Mouse (Mus musculus) limb, embryonic 14.5 days (tissue): Measurements from ENCODE around the gene Wdfy3. TPM values are rescaled to one million over a fixed set of nuclear protein-coding genes. Genes with fewer than 3 reads are reported as not detected.

Source experiments
- ATAC-seq: fragments of 200-750 bp; cut with Nextera tagmentation; 2 replicates; pipeline ENCODE4 v1.8.0; 2017; ENCODE audit warnings: low read depth, moderate number of reproducible peaks, moderate TSS enrichment; ENCODE audit not compliant: low FRiP score
- DNase-seq: peaks from one replicate; pipeline ENCODE4 v3.0.0-alpha.2; 2015; ENCODE audit warnings: low spot score
- H3K27ac ChIP-seq: fragments of 300-500 bp; sonication (generic); replicated peaks from 2 replicates; pipeline ENCODE4 v1.5.1; 2014; ENCODE audit warnings: low read depth, mild to moderate bottlenecking, low read length, moderate library complexity, mixed read lengths
- H3K27me3 ChIP-seq: fragments of 300-500 bp; sonication (generic); 2 replicates; pipeline ENCODE4 v1.6.1; 2014; ENCODE audit warnings: low read length, mixed read lengths; ENCODE audit not compliant: control insufficient read depth, insufficient read depth
- H3K36me3 ChIP-seq: fragments of 300-500 bp; sonication (generic); 2 replicates; pipeline ENCODE4 v1.6.1; 2014; ENCODE audit warnings: mild to moderate bottlenecking, low read length, moderate library complexity, mixed read lengths; ENCODE audit not compliant: control insufficient read depth, insufficient read depth
- H3K4me1 ChIP-seq: fragments of 300-500 bp; sonication (generic); 2 replicates; pipeline ENCODE4 v1.6.1; 2014; ENCODE audit warnings: antibody characterized with exemption, low read length, mixed read lengths; ENCODE audit not compliant: control insufficient read depth, insufficient read depth
- H3K4me2 ChIP-seq: fragments of 300-500 bp; sonication (generic); replicated peaks from 2 replicates; pipeline ENCODE4 v1.6.1; 2014; ENCODE audit warnings: low read depth, mild to moderate bottlenecking, low read length, moderate library complexity; ENCODE audit not compliant: severe bottlenecking
- H3K4me3 ChIP-seq: fragments of 300-500 bp; sonication (generic); replicated peaks from 2 replicates; pipeline ENCODE4 v1.5.1; 2014; ENCODE audit warnings: low read length
- H3K9ac ChIP-seq: fragments of 300-500 bp; sonication (generic); 2 replicates; pipeline ENCODE4 v1.6.1; 2014; ENCODE audit warnings: mild to moderate bottlenecking, low read depth, low read length, moderate library complexity; ENCODE audit not compliant: severe bottlenecking
- H3K9me3 ChIP-seq: fragments of 300-500 bp; sonication (generic); 2 replicates; pipeline ENCODE4 v1.6.1; 2016; ENCODE audit warnings: low read length; ENCODE audit not compliant: control insufficient read depth
- POLR2A ChIP-seq: fragments of 200-500 bp; IDR thresholded peaks from 2 replicates; pipeline ENCODE4 v1.8.0; 2012; ENCODE audit warnings: inconsistent platforms, mild to moderate bottlenecking, moderate library complexity, borderline replicate concordance; ENCODE audit not compliant: insufficient read depth, insufficient read length; ENCODE audit errors: extremely low read depth
- WGBS: fragments of 180-500 bp; shearing (Covaris S2); extraction: QIAGEN DNeasy Blood & Tissue Kit; methylation state at CpG from one replicate; pipeline ENCODE4 v1.1.7; 2014; 5-methylcytosine and 5-hydroxymethylcytosine counted together
- polyA plus RNA-seq, 2 experiments: library from polyadenylated mRNA; depleted of rRNA in 1 of 2; stranded (reverse) in 1 of 2; unstranded in 1 of 2; fragments of >200 nt; fragmentation: Nextera tagmentation in 1 of 2; extraction: Ambion mirVana in 1 of 2; gene quantifications; 2 replicates each; pipeline versions ENCODE4 v1.2.1 to v1.2.3; 2012 to 2014

Wdfy3 gene
- polyA plus RNA-seq, 2 experiments = 21.1 to 30.9 TPM

GRCm38 (mm10) chr5:101937909-101938596 lies 131.7 kb downstream of the Wdfy3 start:
- no peaks in the 10 kb centered on the region for H3K4me1 ChIP-seq
- H3K4me2 ChIP-seq = no peak overlapping the region
- DNase-seq (no peak), ATAC-seq (no peak)
- H3K9ac ChIP-seq = no peak overlapping the region
- 93% methylated on average over 13 of the region's 13 CpGs for WGBS
- H3K36me3 ChIP-seq = peaks cover 81% of the 10 kb centered on the region
- H3K4me3 ChIP-seq = no peak overlapping the region
- TF ChIP-seq POLR2A = no peak
- no peaks in the 10 kb centered on the region for H3K27me3 ChIP-seq
- no peaks in the 10 kb centered on the region for H3K9me3 ChIP-seq
- no peak overlapping the region for H3K27ac ChIP-seq

- no peak for TF ChIP-seq POLR2A
- ATAC-seq = no peak
- no peak overlapping the region for H3K4me3 ChIP-seq
- no peaks in the 10 kb centered on the region for H3K9me3 ChIP-seq
- WGBS = 90% methylated on average over 21 of the region's 21 CpGs
- H3K36me3 ChIP-seq = peaks cover 78% of the 10 kb centered on the region
- H3K4me2 ChIP-seq = no peak overlapping the region
- H3K27ac ChIP-seq = no peak overlapping the region
- DNase-seq = no peak
- H3K9ac ChIP-seq = no peak overlapping the region
- H3K27me3 ChIP-seq = no peaks in the 10 kb centered on the region
- no peaks in the 10 kb centered on the region for H3K4me1 ChIP-seq
Observed at GRCm38 (mm10) chr5:101937362-101937761, 132.4 kb downstream of the Wdfy3 start.

GRCm38 (mm10) chr5:101935893-101936292 lies 133.8 kb downstream of the Wdfy3 start:
- no peaks in the 10 kb centered on the region for H3K9me3 ChIP-seq
- no peak; the same call in 1 of the 2 replicates for ATAC-seq
- 73% methylated on average over 16 of the region's 16 CpGs for WGBS
- DNase-seq = no peak
- no peaks in the 10 kb centered on the region for H3K27me3 ChIP-seq
- TF ChIP-seq POLR2A = no peak
- H3K4me2 ChIP-seq = no peak overlapping the region
- H3K4me3 ChIP-seq = no peak overlapping the region
- H3K27ac ChIP-seq = no peak overlapping the region
- peaks cover 74% of the 10 kb centered on the region for H3K36me3 ChIP-seq
- H3K4me1 ChIP-seq = no peaks in the 10 kb centered on the region
- no peak overlapping the region for H3K9ac ChIP-seq

DNA sequence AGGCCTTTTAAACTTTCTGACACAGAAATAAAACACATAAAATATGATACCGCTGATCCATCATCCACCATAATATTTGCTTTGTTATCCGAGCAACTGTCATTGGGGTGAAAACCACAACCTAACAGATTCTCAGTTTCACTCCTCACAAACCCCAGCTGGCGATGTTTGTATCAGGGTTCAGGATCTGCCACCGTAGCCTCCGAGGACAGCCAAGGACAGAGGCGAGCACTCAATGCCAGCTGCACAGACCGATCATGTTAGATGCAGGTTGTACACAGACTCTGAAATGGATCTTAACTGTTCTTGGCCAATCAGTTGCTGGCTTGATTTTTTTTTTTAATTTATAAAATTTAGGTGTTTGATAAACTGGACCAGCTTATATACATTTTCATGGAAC lies 135.1 kb downstream of the Wdfy3 start:
- no peak for ATAC-seq
- Histone ChIP-seq H3K4me2 (no peak overlapping the region), H3K27me3 (no peaks in the 10 kb centered on the region), H3K27ac (no peak overlapping the region), H3K9me3 (no peaks in the 10 kb centered on the region), H3K4me1 (no peaks in the 10 kb centered on the region), H3K9ac (no peak overlapping the region), H3K4me3 (no peak overlapping the region), H3K36me3 (peaks cover 74% of the 10 kb centered on the region)
- TF ChIP-seq POLR2A = no peak
- DNase-seq = no peak
- WGBS = 84% methylated on average over 7 of the region's 7 CpGs

DNA sequence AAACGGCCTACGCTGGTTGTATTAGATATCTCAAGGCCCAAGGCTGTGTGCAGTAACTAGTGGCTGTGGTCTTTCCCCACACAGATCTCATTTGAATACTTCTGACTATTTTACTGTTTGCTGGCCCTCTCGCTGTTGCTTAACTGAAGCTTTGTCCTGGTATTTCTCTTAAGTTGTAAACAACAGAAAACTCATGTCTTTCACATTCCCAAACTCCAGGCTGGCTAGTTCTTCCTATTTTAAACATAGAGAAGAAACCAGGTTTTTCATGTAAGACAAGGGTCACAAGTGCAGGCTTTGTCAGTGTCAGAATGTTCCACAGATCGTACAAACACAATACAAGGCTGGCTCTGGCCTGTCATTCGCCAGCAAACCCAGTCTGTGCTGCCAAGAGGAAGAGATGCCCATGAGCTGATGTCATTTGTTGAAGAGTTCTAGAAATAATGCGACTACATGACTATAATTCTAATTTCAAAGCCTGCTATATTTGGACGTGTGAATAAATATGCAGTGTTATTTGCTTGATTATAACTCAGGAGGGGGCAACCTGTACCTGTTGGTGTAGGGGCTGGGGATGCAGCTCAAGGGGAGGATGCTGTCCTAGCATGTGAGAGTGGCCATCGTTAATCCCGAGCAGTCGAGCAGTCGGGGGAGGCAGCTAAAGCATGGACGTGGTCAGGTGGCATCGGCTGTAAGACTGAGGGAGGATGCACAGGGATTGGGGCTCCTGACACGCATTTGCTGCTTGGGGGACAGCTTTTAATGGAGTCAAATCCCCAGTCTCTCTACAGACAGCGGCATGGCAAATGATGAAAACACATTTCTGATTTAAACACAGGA lies 136.5 kb downstream of the Wdfy3 start:
- Histone ChIP-seq H3K27me3 (no peaks in the 10 kb centered on the region), H3K36me3 (peaks cover 75% of the 10 kb centered on the region), H3K4me1 (no peaks in the 10 kb centered on the region), H3K9me3 (no peaks in the 10 kb centered on the region), H3K9ac (no peak overlapping the region), H3K27ac (no peak overlapping the region), H3K4me3 (no peak overlapping the region), H3K4me2 (no peak overlapping the region)
- TF ChIP-seq POLR2A = no peak
- WGBS = 85% methylated on average over 15 of the region's 15 CpGs
- DNase-seq (no peak), ATAC-seq (no peak)
